Mouse (Mus musculus) kidney, embryonic 15.5 days (tissue): ENCODE measurements around the gene Spats1. TPM values are rescaled to one million over a fixed set of nuclear protein-coding genes. Genes with fewer than 3 reads are reported as not detected.
"Not testable (repeated sequence)": the region's sequence is repeated elsewhere in the genome, so short reads cannot be mapped to it uniquely, and the experiment has no call there.

Source experiments
- ATAC-seq: fragments of 200-750 bp; cut with Nextera tagmentation; replicated peaks from 2 replicates; pipeline ENCODE4 v1.8.0; 2017; ENCODE audit warnings: moderate TSS enrichment; ENCODE audit not compliant: low FRiP score
- H3K27ac ChIP-seq: fragments of 300-500 bp; sonication (generic); 2 replicates; pipeline ENCODE4 v1.5.1; 2015; ENCODE audit warnings: mild to moderate bottlenecking, inconsistent platforms
- H3K27me3 ChIP-seq: fragments of 300-500 bp; sonication (generic); 2 replicates; pipeline ENCODE4 v1.6.1; 2015; ENCODE audit warnings: inconsistent platforms
- H3K36me3 ChIP-seq: fragments of 300-500 bp; sonication (generic); 2 replicates; pipeline ENCODE4 v1.6.1; 2015; ENCODE audit warnings: inconsistent platforms
- H3K4me1 ChIP-seq: fragments of 300-500 bp; sonication (generic); 2 replicates; pipeline ENCODE4 v1.6.1; 2015; ENCODE audit warnings: inconsistent platforms
- H3K4me2 ChIP-seq: fragments of 300-500 bp; sonication (generic); 2 replicates; pipeline ENCODE4 v1.6.1; 2015; ENCODE audit warnings: moderate library complexity, mild to moderate bottlenecking, inconsistent platforms
- H3K4me3 ChIP-seq: fragments of 300-500 bp; sonication (generic); replicated peaks from 2 replicates; pipeline ENCODE4 v1.5.1; 2015; ENCODE audit warnings: mild to moderate bottlenecking, inconsistent platforms
- H3K9ac ChIP-seq: fragments of 300-500 bp; sonication (generic); 2 replicates; pipeline ENCODE4 v1.6.1; 2015; ENCODE audit warnings: mild to moderate bottlenecking, inconsistent platforms
- H3K9me3 ChIP-seq: fragments of 300-500 bp; sonication (generic); replicated peaks from 2 replicates; pipeline ENCODE4 v1.6.1; 2016; ENCODE audit warnings: inconsistent platforms
- WGBS: fragments of 180-500 bp; shearing (Covaris S2); methylation state at CpG from one replicate; pipeline ENCODE4 v1.1.7; 2015; ENCODE audit warnings: mixed read lengths; 5-methylcytosine and 5-hydroxymethylcytosine counted together
- polyA plus RNA-seq: library from polyadenylated mRNA; unstranded; fragments of >200 nt; fragmentation: Nextera tagmentation; extraction: Ambion mirVana; gene quantifications from 2 replicates; pipeline ENCODE4 v1.2.1, GENCODE M21; 2015

The Spats1 gene
- polyA plus RNA-seq, 1 experiment from 2014 or later = 0.29 TPM

GRCm38 (mm10) chr17:45433419-45434261 lies 41.6 kb downstream of the Spats1 start, which contains the start of gene Cdc5l:
Gene Cdc5l, minus strand, starts transcription at chr17:45433737.
- Histone ChIP-seq H3K4me1 (peaks cover 19% of the 10 kb centered on the region), H3K9me3 (no peaks in the 10 kb centered on the region), H3K4me2 (peak within 1 kb of the TSS; percentile 72), H3K27me3 (no peaks in the 10 kb centered on the region), H3K36me3 (peaks cover 18% of the 10 kb centered on the region), H3K27ac (peak within 1 kb of the TSS; percentile 98), H3K4me3 (peak within 1 kb of the TSS; percentile 75), H3K9ac (peak within 1 kb of the TSS; percentile 81)
- under 1% methylated on average over 73 of the region's 73 CpGs for WGBS
- peak; percentile 98 for ATAC-seq

- Histone ChIP-seq H3K9me3 (no peaks in the 10 kb centered on the region), H3K4me3 (peak overlapping the region; percentile 75), H3K4me2 (peak overlapping the region; percentile 72), H3K27me3 (no peaks in the 10 kb centered on the region), H3K9ac (peak overlapping the region; percentile 81), H3K36me3 (peaks cover 18% of the 10 kb centered on the region), H3K27ac (peak overlapping the region; percentile 98), H3K4me1 (peaks cover 19% of the 10 kb centered on the region)
- ATAC-seq = peak; percentile 76
- under 1% methylated on average over 62 of the region's 62 CpGs for WGBS
Measured at GRCm38 (mm10) chr17:45432706-45433398, 42.4 kb downstream of the Spats1 start.

- H3K4me1 ChIP-seq = peaks cover 19% of the 10 kb centered on the region
- peak overlapping the region; percentile 75 for H3K4me3 ChIP-seq
- ATAC-seq = no peak
- no peak overlapping the region for H3K27ac ChIP-seq
- H3K9me3 ChIP-seq = no peaks in the 10 kb centered on the region
- H3K27me3 ChIP-seq = no peaks in the 10 kb centered on the region
- 71% methylated on average over 3 of the region's 3 CpGs for WGBS
- peaks cover 19% of the 10 kb centered on the region for H3K36me3 ChIP-seq
- H3K4me2 ChIP-seq = peak overlapping the region; percentile 72
- H3K9ac ChIP-seq = peak overlapping the region; percentile 81
Measured at GRCm38 (mm10) chr17:45432007-45432406, 43.2 kb downstream of the Spats1 start.

DNA sequence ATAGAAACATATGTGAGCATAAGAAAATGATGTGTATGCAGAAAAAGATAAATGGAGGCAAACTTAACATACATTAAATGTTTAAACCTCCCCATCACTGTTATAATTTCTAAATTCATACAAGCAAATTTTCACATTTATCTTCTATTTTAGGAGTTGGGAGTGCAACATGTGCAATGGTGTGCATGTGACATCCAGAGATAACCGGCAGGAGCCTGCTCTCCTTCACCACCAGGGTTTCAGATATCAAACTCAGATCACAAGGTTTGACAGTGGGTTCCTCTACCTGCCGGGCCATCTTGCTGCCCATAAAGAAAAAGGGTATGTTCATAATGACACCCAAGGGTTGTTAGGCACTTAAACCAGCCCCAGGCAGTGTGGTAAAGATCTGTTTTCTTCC lies 57.8 kb downstream of the Spats1 start:
- H3K36me3 ChIP-seq = peaks cover 82% of the 10 kb centered on the region
- H3K9ac ChIP-seq = no peak overlapping the region
- no peaks in the 10 kb centered on the region for H3K9me3 ChIP-seq
- WGBS = 75% methylated on average over 2 of the region's 2 CpGs
- H3K4me2 ChIP-seq = no peak overlapping the region
- no peak overlapping the region for H3K4me3 ChIP-seq
- ATAC-seq = no peak
- no peaks in the 10 kb centered on the region for H3K4me1 ChIP-seq
- H3K27me3 ChIP-seq = no peaks in the 10 kb centered on the region
- no peak overlapping the region for H3K27ac ChIP-seq

DNA sequence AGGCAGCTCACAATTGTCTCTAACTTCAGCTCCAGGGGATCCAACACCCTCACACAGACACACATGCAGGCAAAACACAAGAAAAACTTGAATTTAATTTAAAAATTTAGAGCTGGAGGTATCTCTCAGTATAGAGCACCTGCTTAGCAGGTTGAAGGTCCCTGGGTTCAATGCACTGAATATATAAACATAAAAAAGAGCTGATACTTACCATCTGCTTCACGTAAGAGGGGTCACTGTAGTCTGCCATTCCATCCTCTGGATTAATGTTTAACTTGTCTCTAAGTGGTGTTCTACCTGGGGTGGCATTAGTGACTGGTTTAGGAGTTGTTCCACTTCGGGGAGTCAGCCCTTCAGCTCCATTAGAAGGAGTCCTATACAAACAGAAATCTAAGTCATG lies 63.6 kb downstream of the Spats1 start:
- H3K9me3 ChIP-seq, H3K9ac ChIP-seq, H3K4me2 ChIP-seq, H3K4me3 ChIP-seq, H3K4me1 ChIP-seq, H3K27me3 ChIP-seq, ATAC-seq, H3K27ac ChIP-seq: not testable (repeated sequence)
- WGBS = 63% methylated on average over 2 of the region's 2 CpGs
- peaks cover 92% of the 10 kb centered on the region for H3K36me3 ChIP-seq

GRCm38 (mm10) chr17:45408719-45409118 lies 66.5 kb downstream of the Spats1 start:
- Histone ChIP-seq H3K4me1 (no peaks in the 10 kb centered on the region), H3K36me3 (peaks cover 95% of the 10 kb centered on the region), H3K4me3 (no peak overlapping the region), H3K4me2 (no peak overlapping the region), H3K9me3 (no peaks in the 10 kb centered on the region), H3K27ac (no peak overlapping the region), H3K9ac (no peak overlapping the region), H3K27me3 (no peaks in the 10 kb centered on the region)
- ATAC-seq = no peak
- WGBS = 86% methylated on average over 2 of the region's 2 CpGs

DNA sequence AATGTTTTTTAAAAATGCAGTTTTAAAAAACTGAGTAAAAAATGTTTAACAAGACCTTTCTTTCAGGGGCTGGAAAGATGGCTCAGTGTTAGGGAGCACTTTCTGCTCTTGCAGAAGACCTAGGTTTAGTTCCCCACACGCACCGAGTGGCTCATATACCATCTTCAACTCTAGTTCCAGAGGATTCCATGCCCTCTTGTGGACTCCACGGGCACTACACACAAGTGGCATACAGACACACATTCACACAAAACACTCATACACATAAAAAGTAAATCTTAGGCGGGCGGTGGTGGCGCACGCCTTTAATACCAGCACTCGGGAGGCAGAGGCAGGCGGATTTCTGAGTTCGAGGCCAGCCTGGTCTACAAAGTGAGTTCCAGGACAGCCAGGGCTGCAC lies 68.9 kb downstream of the Spats1 start:
- Histone ChIP-seq H3K4me1 (0 out of 2 replicates have a peak, but pooled peaks cover 3% of the 10 kb centered on the region), H3K4me3 (no peak overlapping the region), H3K9me3 (no peaks in the 10 kb centered on the region), H3K9ac (no peak overlapping the region), H3K36me3 (peaks cover 88% of the 10 kb centered on the region), H3K27me3 (no peaks in the 10 kb centered on the region), H3K4me2 (no peak overlapping the region), H3K27ac (no peak overlapping the region)
- WGBS = 94% methylated on average over 10 of the region's 10 CpGs
- ATAC-seq = no peak

DNA sequence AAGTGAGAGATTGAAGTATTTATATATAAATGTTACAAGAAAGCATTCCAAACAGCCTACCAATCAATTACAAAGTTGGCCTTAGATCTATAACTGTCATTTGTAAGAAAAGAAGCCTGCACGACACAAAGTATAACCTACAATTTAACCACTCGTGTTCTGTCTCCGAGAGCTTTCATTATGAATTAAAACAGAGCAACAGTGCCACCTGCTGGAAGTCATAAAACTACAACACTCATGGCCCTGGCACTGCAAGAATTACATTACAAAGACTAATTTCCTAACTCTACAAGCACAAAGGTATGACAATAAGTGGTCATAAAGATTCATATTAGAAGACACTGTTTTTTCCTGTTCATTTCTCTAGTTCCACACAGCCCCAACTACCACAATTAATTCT lies 72.0 kb downstream of the Spats1 start:
- 9% methylated on average over 3 of the region's 3 CpGs for WGBS
- Histone ChIP-seq H3K4me2 (no peak overlapping the region), H3K4me1 (0 out of 2 replicates have a peak, but pooled peaks cover 7% of the 10 kb centered on the region), H3K27me3 (no peaks in the 10 kb centered on the region), H3K9ac (no peak overlapping the region), H3K9me3 (no peaks in the 10 kb centered on the region), H3K36me3 (peaks cover 81% of the 10 kb centered on the region), H3K4me3 (no peak overlapping the region), H3K27ac (peak overlapping the region; percentile 45; the same call in 1 of the 2 replicates)
- ATAC-seq = no peak

- no peak for ATAC-seq
- Histone ChIP-seq H3K9me3 (no peaks in the 10 kb centered on the region), H3K36me3 (peaks cover 82% of the 10 kb centered on the region), H3K4me3 (no peak overlapping the region), H3K4me2 (no peak overlapping the region), H3K4me1 (0 out of 2 replicates have a peak, but pooled peaks cover 7% of the 10 kb centered on the region), H3K9ac (no peak overlapping the region), H3K27me3 (no peaks in the 10 kb centered on the region), H3K27ac (peak overlapping the region; percentile 45; the same call in 1 of the 2 replicates)
- 69% methylated on average over 3 of the region's 3 CpGs for WGBS
Measured at GRCm38 (mm10) chr17:45402601-45403000, 72.6 kb downstream of the Spats1 start.

GRCm38 (mm10) chr17:45402126-45402525 lies 73.1 kb downstream of the Spats1 start:
- Histone ChIP-seq H3K27me3 (no peaks in the 10 kb centered on the region), H3K36me3 (peaks cover 77% of the 10 kb centered on the region), H3K4me3 (no peak overlapping the region), H3K4me2 (no peak overlapping the region), H3K27ac (no peak overlapping the region), H3K9me3 (no peaks in the 10 kb centered on the region), H3K9ac (no peak overlapping the region), H3K4me1 (0 out of 2 replicates have a peak, but pooled peaks cover 7% of the 10 kb centered on the region)
- ATAC-seq = no peak
- 83% methylated on average over 1 of the region's 1 CpGs for WGBS

DNA sequence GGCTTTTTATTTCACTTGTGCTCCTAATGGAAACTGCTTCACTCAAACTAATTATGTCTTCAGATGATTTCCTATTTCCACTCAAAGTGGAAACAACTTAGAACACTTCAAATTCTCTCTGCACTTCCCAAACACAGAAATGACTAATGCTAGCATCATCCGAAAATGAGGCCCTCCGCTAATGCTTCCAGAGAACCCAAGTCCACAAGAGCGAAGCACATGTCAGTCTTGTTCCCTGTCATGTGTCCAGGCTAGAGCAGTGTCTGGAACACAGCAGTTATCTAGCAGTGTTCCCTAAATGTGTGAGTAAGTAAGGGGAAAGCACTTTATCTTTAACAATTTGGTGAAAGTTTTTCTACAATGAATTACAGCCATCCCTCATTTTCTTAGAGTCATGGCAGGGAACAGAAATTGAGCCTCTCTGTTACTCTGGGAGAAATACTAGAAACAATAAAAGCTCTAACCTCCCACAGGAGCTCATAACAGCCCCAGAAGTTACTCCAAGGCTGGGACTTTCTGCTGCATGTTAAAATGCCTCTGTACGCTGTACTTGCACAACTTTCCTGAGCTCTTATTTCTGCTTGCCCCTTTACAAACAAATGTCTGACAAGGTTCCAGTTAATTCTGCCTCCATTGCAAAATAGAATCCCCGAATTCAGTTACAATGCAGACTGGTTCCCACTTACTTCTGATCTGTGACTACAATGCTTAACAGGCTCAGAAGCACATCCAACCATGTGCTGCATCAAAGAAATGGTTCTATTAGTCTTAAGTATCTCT lies 73.9 kb downstream of the Spats1 start:
- Histone ChIP-seq H3K9ac (no peak overlapping the region), H3K9me3 (no peaks in the 10 kb centered on the region), H3K4me1 (0 out of 2 replicates have a peak, but pooled peaks cover 7% of the 10 kb centered on the region), H3K36me3 (peaks cover 69% of the 10 kb centered on the region), H3K4me2 (no peak overlapping the region), H3K27ac (peak overlapping the region; percentile 13; the same call in 1 of the 2 replicates), H3K27me3 (no peaks in the 10 kb centered on the region), H3K4me3 (no peak overlapping the region)
- WGBS = 83% methylated on average over 5 of the region's 5 CpGs
- no peak for ATAC-seq
